Mouse (Mus musculus) G1E (cell line): ENCODE data around the gene Ccdc85c.

Experiments
- CTCF ChIP-seq: IDR thresholded peaks from 2 replicates; pipeline ENCODE4 v1.5.1; 2012; ENCODE audit warnings: low read depth, low read length, inconsistent platforms, mixed read lengths
- GATA1 ChIP-seq: IDR thresholded peaks from 2 replicates; pipeline ENCODE4 v1.6.1; 2012; ENCODE audit warnings: borderline replicate concordance, low read length, inconsistent platforms, mixed read lengths
- GATA2 ChIP-seq: IDR thresholded peaks from 2 replicates; pipeline ENCODE4 v1.6.1; 2012; ENCODE audit warnings: low read depth, low read length, inconsistent platforms, borderline replicate concordance

GRCm38 (mm10) chr12:108163706-108164105 lies 111.5 kb downstream of the Ccdc85c start:
- TF ChIP-seq GATA1 (no peak), CTCF (no peak), GATA2 (no peak)
